Mouse (Mus musculus) midbrain, embryonic 16.5 days (tissue): ENCODE data around the gene Ptges3l. TPM values are rescaled to one million over a fixed set of nuclear protein-coding genes. Genes with fewer than 3 reads are reported as not detected.

Source experiments
- ATAC-seq: fragments of 200-750 bp; cut with Nextera tagmentation; 2 replicates; pipeline ENCODE4 v1.8.0; 2017; ENCODE audit warnings: moderate TSS enrichment
- H3K27ac ChIP-seq: fragments of 300-500 bp; sonication (generic); 2 replicates; pipeline ENCODE4 v1.5.1; 2014; ENCODE audit warnings: mild to moderate bottlenecking, low read length, mixed read lengths
- H3K27me3 ChIP-seq: fragments of 300-500 bp; sonication (generic); 2 replicates; pipeline ENCODE4 v1.6.1; 2014; ENCODE audit warnings: low read depth, low read length, mixed read lengths; ENCODE audit not compliant: control insufficient read depth, insufficient read depth
- H3K36me3 ChIP-seq: fragments of 300-500 bp; sonication (generic); 2 replicates; pipeline ENCODE4 v1.6.1; 2014; ENCODE audit warnings: mild to moderate bottlenecking, low read length, moderate library complexity, mixed read lengths; ENCODE audit not compliant: control insufficient read depth, insufficient read depth
- H3K4me1 ChIP-seq: fragments of 300-500 bp; sonication (generic); 2 replicates; pipeline ENCODE4 v1.6.1; 2014; ENCODE audit warnings: mild to moderate bottlenecking, low read length, mixed read lengths; ENCODE audit not compliant: control insufficient read depth, insufficient read depth
- H3K4me2 ChIP-seq: fragments of 300-500 bp; sonication (generic); 2 replicates; pipeline ENCODE4 v1.6.1; 2014; ENCODE audit warnings: mild to moderate bottlenecking, low read length, mixed read lengths
- H3K4me3 ChIP-seq: fragments of 300-500 bp; sonication (generic); 2 replicates; pipeline ENCODE4 v1.5.1; 2014; ENCODE audit warnings: low read depth, mild to moderate bottlenecking, low read length, moderate library complexity, mixed read lengths
- H3K9ac ChIP-seq: fragments of 300-500 bp; sonication (generic); 2 replicates; pipeline ENCODE4 v1.6.1; 2014; ENCODE audit warnings: low read depth, low read length, mixed read lengths
- H3K9me3 ChIP-seq: fragments of 300-500 bp; sonication (generic); replicated peaks from 2 replicates; pipeline ENCODE4 v1.6.1; 2014; ENCODE audit warnings: mild to moderate bottlenecking, low read length, mixed read lengths; ENCODE audit not compliant: control insufficient read depth, poor library complexity, severe bottlenecking
- WGBS: fragments of 180-500 bp; shearing (Covaris S2); extraction: QIAGEN DNeasy Blood & Tissue Kit; methylation state at CpG from one replicate; pipeline ENCODE4 v1.1.7; 2014; 5-methylcytosine and 5-hydroxymethylcytosine counted together
- microRNA-seq: library from miRNA; unstranded; fragments of <30 nt; microRNA quantifications from one replicate; pipeline ENCODE4, GENCODE M21; 2017
- polyA plus RNA-seq: library from polyadenylated mRNA; unstranded; fragments of >200 nt; fragmentation: Nextera tagmentation; extraction: Ambion mirVana; gene quantifications from 2 replicates; pipeline ENCODE4 v1.2.1, GENCODE M21; 2015

Gene Ptges3l
- polyA plus RNA-seq, 1 experiment from 2014 or later: 3.1 TPM

GRCm38 (mm10) chr11:101370141-101370540, 55.0 kb downstream of the Ptges3l start:
- ATAC-seq: no peak
- Histone ChIP-seq H3K27ac (no peak overlapping the region), H3K9ac (no peak overlapping the region), H3K27me3 (no peaks in the 10 kb centered on the region), H3K4me3 (no peak overlapping the region), H3K4me2 (no peak overlapping the region), H3K9me3 (no peaks in the 10 kb centered on the region), H3K36me3 (no peaks in the 10 kb centered on the region), H3K4me1 (no peaks in the 10 kb centered on the region)
- 74% methylated on average over 5 of the region's 5 CpGs for WGBS

Small RNA genes within 50 kb of the gene (microRNA-seq; reads per million reads assigned to microRNA genes)
- gene Mir6929: not detected

Other genes with a start within 250 kb of the Ptges3l start
- gene Ccr10, start 249.9 kb downstream of the Ptges3l start, polyA plus RNA-seq: 0.47 and 0.62 TPM in 2 replicates
- gene Ezh1, start 198.9 kb downstream of the Ptges3l start, polyA plus RNA-seq: 30.8 and 34.4 TPM in 2 replicates
- gene Ramp2, start 179.3 kb downstream of the Ptges3l start, polyA plus RNA-seq: 79.5 and 83.8 TPM in 2 replicates
- gene Vps25, start 171.6 kb downstream of the Ptges3l start, polyA plus RNA-seq: 115 and 119 TPM in 2 replicates
- gene Wnk4, start 164.8 kb downstream of the Ptges3l start, polyA plus RNA-seq: 6.4 and 7.4 TPM in 2 replicates
- 0.71 and 0.80 TPM in 2 replicates for gene Cntd1, start 146.3 kb downstream of the Ptges3l start, polyA plus RNA-seq
- 208 and 224 TPM in 2 replicates for gene Coa3, start 146.2 kb downstream of the Ptges3l start, polyA plus RNA-seq
- 159 and 177 TPM in 2 replicates for gene Becn1, start 123.0 kb downstream of the Ptges3l start, polyA plus RNA-seq
- 107 and 121 TPM in 2 replicates for gene Psme3, start 109.1 kb downstream of the Ptges3l start, polyA plus RNA-seq
- 2.0 and 2.2 TPM in 2 replicates for gene Aoc2, start 100.3 kb downstream of the Ptges3l start, polyA plus RNA-seq
- gene Aoc3, start 94.7 kb downstream of the Ptges3l start, polyA plus RNA-seq: 0.13 and 0.14 TPM in 2 replicates
- not detected in 2 replicates for gene G6pc, start 57.8 kb downstream of the Ptges3l start, polyA plus RNA-seq
- gene Aarsd1, start 7.7 kb downstream of the Ptges3l start, polyA plus RNA-seq: 96.2 and 98.2 TPM in 2 replicates
- gene Gm27029, start 537 bp downstream of the Ptges3l start, polyA plus RNA-seq: 7.0 and 7.9 TPM in 2 replicates
- gene Rundc1, start 248 bp downstream of the Ptges3l start, polyA plus RNA-seq: 32.1 and 32.6 TPM in 2 replicates
- 185 and 220 TPM in 2 replicates for gene Rpl27, start 17.0 kb upstream of the Ptges3l start, polyA plus RNA-seq
- gene Ifi35, start 23.1 kb upstream of the Ptges3l start, polyA plus RNA-seq: 2.5 and 3.1 TPM in 2 replicates
- gene Rnd2, start 39.7 kb upstream of the Ptges3l start, polyA plus RNA-seq: 67.7 and 76.5 TPM in 2 replicates
- 134 and 145 TPM in 2 replicates for gene Vat1, start 40.9 kb upstream of the Ptges3l start, polyA plus RNA-seq
- gene Brca1, start 126.6 kb upstream of the Ptges3l start, polyA plus RNA-seq: 1.9 TPM in 2 replicates
- 98.4 and 108 TPM in 2 replicates for gene Nbr1, start 126.8 kb upstream of the Ptges3l start, polyA plus RNA-seq
- 2.2 and 3.2 TPM in 2 replicates for gene Tmem106a, start 156.9 kb upstream of the Ptges3l start, polyA plus RNA-seq
- gene Gm11634, start 173.9 kb upstream of the Ptges3l start, polyA plus RNA-seq: not detected in 2 replicates
- gene Rdm1, start 201.9 kb upstream of the Ptges3l start, polyA plus RNA-seq: 10.6 and 10.7 TPM in 2 replicates
- gene Arl4d, start 240.2 kb upstream of the Ptges3l start, polyA plus RNA-seq: 6.2 and 6.8 TPM in 2 replicates